Mouse (Mus musculus) frontal cortex, adult (tissue): Measurements from ENCODE around the gene Hat1.
A peak's percentile ranks its signal among the peaks of the same experiment; 100 is the strongest.

Experiments used
- ATAC-seq: cut with Nextera tagmentation; 2 replicates; pipeline ENCODE4 v1.9.2; 2017; ENCODE audit warnings: mild to moderate bottlenecking, moderate library complexity, mixed read lengths; ENCODE audit not compliant: low TSS enrichment

The Hat1 gene

GRCm38 (mm10) chr2:71376433-71376906 lies 12.3 kb upstream of the Hat1 start:
- no peak for ATAC-seq

DNA sequence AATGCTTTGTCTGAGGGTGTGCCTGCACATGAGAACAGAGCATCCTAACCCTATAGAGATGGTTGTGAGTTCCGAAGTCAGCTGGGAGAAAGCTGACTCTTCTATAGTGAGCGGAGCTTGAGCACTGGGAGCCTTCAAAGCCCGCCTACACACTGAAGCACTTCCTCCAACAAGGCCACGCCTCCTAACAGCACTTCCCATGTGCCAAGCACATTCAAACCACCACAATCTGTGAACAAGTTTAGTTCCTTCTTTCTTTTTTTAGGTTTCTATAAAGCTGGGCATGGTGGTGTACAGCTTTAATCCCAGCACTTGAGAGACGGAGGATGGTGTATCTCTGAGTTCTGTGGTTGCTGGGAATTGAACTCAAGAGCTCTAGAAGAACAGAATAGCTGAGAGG lies 11.3 kb upstream of the Hat1 start:
- peak; percentile 59 for ATAC-seq

DNA sequence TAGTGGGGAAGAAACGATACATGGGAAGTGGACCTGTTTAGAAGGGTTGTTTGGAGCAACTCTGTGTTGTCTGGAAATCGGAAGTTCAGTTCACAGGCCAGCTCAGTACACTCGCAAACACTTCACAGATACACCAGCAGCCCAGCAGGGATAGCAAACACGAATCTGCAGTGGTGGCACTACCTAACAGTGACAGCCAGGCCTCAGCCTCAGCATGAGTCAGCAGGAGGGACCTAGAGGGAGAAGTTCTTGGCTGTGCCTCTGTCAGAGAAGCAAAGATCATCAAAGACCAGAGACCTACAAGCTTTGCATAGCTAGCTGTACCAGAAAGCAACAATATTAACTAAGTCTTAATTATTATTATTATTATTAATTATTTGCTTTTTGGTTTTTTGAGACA lies 6.8 kb upstream of the Hat1 start:
- no peak for ATAC-seq

DNA sequence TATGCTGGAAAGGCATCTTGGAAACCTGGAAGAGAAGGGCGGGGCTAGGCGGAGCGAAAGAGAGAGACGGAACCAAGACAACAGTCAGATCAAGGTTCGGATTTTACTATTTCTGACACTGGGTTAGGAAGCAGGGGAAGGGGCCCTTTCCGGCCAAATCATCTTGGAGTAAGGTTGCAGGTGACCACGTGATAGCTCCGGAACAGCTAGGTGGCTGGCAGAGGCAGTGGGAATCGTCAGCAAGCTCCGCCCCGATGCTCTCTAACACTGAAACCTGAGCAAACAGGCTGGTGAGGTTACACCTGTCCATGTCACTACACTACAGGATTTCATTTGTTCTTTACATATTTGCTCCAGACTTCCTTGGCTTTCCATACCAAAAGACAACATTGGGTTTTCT lies 4.9 kb upstream of the Hat1 start:
- ATAC-seq = no peak

DNA sequence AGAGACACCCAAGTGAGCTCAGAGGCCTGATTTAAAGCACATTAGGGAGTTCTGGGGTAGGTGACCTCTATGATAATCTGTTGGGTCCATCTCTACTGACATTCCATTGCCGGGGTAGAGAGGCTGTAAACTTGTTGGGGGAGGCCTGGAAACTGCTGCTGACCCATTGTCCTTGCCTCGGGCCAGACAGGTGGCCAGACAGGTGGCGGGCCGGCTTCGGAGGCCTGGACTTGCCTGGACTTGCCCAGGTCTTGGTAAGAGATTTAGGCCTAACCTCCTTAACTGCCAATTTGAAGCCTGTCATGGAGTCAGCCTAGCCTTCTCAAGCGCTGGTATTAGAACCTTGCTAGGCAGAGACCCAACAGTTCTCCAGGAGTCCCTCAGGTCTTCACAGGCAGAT lies 992 bp upstream of the Hat1 start:
- ATAC-seq = no peak

DNA sequence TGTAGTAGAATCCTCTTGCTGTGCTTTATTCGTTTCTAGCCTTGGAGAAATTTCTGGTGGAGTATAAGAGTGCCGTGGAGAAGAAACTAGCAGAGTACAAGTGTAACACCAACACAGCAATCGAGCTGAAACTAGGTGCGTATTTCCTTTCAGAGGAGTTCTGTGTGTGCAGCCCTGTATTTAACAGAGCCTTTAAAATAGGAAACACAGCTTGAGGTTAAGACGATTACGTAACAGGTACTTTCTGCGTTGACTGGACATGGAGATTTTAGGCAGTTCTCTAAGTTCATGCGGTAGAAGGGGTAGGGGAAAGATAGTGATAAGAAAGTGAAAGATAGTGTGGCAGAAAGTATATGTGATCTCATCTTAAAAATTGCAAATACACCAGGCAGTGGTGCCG lies 1.1 kb downstream of the Hat1 start:
- no peak for ATAC-seq

- no peak for ATAC-seq
Measured at GRCm38 (mm10) chr2:71405613-71406012, 16.9 kb downstream of the Hat1 start.

DNA sequence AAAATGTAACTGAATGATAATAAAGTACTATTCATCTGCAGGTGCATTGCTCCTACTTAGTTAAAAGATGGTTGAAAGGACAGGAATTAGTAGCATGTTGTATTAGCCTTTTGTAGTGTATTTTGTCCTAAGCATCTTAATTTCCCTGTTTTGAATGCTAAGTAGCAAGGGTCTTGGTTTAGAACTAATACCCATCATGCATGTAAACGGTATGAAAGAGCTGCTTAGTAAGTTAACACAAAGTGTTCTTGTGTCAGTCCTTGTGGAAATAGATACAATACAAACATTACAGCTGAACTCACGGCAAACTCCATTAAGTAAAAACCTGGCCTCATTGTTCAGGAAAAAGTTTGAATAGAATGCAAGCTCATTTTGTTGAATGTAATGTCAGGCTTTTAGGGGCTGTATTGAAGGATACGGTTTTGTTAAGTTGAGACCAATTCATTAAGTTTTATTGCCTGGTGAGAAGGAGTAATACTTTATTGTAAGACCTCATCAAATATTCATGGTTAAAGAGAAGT lies 30.1 kb downstream of the Hat1 start:
- ATAC-seq = no peak

DNA sequence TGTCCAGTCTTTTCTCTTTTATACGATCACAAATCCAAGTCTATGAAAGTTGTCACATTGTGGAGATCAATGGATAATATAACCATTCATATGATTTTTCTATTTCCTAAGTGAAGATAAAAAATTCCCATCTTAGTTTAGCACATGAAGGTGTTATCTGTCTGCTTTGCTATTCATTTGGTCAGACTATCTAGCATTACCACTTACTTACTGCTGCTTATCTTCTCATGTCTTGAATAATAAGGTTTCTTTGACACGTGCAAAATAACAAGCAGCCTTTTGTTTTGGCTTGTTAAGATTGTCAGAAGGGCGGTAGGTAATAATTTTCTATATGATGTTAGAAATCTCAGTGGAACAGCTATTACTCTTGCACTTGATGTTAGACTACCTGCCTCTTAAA lies 30.6 kb downstream of the Hat1 start:
- ATAC-seq = no peak

DNA sequence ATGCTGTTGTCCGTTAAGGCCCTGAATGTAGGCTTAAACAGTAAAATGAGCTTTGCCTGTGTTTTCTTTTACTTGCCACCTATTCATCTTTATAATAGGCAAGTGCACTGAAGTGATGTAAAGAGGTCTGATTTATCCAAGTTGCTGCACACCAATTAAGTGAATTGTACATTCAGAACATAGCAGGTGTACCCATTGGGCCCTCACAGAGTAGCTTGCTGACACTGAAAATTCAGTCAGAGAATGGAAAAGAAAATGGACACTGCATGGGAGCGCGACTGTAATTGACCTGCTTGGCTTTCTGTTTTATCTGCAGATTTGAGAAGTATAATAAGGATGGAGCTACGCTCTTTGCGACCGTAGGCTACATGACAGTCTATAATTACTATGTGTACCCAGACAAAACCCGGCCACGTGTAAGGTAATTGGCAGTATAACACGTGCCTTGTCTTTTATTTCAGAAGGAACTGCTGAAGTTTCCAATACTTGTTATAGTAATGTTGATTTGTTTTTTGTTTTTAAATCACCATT lies 32.2 kb downstream of the Hat1 start:
- ATAC-seq = no peak

- no peak for ATAC-seq
Measured at GRCm38 (mm10) chr2:71424545-71424944, 35.8 kb downstream of the Hat1 start.

- no peak for ATAC-seq
Measured at GRCm38 (mm10) chr2:71435440-71435839, 46.7 kb downstream of the Hat1 start.

GRCm38 (mm10) chr2:71443376-71443775 lies 54.6 kb downstream of the Hat1 start:
- no peak for ATAC-seq

DNA sequence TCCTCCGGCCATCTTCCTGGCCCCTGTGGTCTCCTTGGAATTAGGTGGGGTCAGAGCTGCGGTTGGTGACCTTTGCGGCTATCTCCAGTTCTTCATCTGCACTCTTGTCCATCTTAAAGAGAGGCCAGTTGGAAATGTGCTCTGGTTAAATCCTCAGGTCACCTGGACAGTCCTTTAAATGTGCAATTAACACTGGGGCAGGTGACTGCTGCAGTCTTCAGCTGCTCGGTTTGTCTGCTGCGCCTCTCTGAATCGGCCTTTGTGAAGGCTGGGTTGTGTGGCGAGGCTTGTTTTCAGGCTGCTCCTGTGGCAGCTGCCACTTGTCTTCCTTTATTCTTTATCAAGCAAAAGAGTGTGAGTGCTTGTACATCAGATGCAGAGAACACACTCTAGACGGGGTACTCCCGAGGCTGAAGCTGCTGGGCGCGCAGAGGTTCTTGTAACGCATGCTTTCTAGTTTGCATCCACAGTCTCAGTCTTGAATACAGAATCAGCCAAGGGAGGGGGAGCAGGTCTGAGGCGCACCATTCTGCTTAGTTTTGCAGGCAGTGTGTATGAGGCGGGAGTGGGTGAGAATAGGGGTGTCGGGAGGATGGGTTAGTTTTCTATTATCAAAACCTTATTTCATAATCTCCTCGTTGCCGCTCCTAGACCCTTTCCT lies 56.9 kb downstream of the Hat1 start:
- no peak for ATAC-seq

- ATAC-seq = no peak
Measured at GRCm38 (mm10) chr2:71449604-71450003, 60.8 kb downstream of the Hat1 start.

DNA sequence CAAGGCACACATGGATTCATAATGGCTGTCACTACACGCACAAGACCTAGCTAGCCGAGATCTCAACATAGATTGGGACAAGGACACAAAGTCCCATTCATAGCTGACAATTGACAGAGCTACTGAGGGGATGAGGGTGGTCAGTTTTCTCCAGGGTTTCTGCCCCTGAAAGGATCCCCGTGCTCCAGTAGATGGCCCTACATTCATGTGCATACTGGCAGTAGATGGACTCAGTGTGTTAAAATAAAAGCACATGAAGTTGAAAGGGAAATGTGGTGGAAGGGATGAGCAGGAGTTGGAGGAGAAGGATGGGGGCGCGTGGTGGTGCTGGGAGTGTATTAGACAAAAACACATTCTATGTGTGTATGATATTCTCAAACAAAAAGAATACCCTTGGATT lies 63.0 kb downstream of the Hat1 start:
- ATAC-seq = no peak

GRCm38 (mm10) chr2:71453161-71453916 lies 64.6 kb downstream of the Hat1 start, which contains the start of gene Metap1d:
Metap1d (plus strand) TSS chr2:71453276.
- ATAC-seq = peak; percentile 97

- no peak for ATAC-seq
Measured at GRCm38 (mm10) chr2:71453917-71454260, 65.1 kb downstream of the Hat1 start.

GRCm38 (mm10) chr2:71458624-71459023 lies 69.9 kb downstream of the Hat1 start:
- ATAC-seq = no peak

GRCm38 (mm10) chr2:71459659-71460058 lies 70.9 kb downstream of the Hat1 start:
- ATAC-seq = no peak

DNA sequence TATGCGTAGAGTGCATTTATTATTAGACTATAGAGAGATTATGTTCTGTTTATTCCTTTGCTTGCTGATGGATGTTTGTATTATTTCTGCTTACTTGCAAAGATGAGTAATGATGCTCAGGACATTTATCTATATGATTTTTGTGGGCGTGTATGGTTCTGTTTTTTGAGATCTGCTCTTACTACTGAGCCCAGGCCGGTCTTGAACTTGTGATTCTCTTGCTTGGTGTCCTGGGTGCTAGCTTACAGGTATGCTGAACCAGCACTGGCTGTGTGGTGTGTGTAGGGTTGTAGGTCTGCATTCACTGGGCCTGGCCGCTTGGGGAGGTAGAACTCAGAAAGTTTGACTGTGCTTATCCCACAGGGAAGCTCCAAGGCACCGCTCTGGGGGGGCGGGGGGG lies 72.4 kb downstream of the Hat1 start:
- ATAC-seq = no peak

GRCm38 (mm10) chr2:71461589-71461988 lies 72.8 kb downstream of the Hat1 start:
- ATAC-seq = no peak

- no peak for ATAC-seq
Measured at GRCm38 (mm10) chr2:71462066-71462465, 73.3 kb downstream of the Hat1 start.
